Mouse (Mus musculus): ENCODE measurements around the gene Rims3.

The Rims3 gene

GRCm38 (mm10) chr4:120849451-120849850 is 5.2 kb upstream of the Rims3 start:
- DNase-seq (ENCODE audit: low read depth, low spot score) = no peak

GRCm38 (mm10) chr4:120850946-120851345 is 3.7 kb upstream of the Rims3 start:
- DNase-seq (ENCODE audit: low read depth, low spot score) = peak; percentile 56

DNA sequence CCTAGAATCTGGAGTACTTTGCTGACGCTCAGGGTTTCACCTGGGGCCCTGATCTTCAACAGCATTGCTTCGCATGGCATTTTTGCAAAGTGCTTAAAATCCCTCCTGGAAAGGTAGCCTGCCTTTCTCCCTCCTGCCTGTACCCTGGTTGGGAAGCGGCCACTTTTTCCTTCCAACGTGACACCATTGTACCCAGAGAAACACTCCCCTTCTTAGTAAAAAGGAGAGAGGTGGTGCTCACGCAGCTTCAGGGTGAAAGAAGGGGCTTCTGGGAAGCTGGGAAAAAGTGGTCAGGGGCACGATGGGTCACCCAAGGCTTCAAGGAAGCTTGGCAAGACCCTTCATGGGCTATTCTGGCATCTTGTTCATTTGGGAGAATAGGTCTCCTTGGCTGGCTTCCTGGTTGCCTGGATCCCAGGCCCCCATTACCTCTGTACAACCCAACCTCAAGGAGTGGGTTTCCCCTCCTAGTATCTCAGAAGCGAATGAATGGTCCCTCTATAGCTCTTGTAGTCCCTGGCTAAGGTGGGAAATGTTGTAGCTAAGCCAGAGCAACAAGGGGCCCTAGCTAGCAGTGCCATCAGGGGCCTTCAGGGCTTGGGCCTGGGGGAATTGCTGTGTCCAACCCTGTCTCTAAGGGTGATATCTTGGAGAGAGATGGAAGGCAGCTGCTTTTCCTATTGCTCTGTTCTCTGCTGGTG is 894 bp downstream of the Rims3 start:
- no peak for DNase-seq (ENCODE audit: low read depth, low spot score)

DNA sequence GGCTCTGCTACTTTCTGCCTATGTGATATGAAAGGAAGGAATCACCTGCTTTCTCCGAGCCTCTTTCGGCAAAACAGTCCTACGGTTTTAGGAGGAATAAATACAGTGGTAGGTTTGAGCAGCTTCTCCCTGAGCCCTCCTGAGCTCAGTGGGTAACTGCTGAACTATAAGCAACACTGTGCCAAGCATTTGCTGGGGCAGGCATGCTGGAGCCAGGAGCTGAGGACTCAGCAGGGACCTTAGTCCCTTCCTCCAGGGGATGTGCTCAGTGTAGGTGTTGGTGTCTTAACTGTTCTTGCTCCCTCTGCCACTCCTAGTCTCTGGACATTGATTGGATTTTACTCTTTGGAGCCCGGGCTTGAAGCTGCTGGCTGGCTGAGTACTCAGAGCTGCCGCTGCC is 1.8 kb downstream of the Rims3 start:
- no peak for DNase-seq (ENCODE audit: low read depth, low spot score)

- DNase-seq (ENCODE audit: low read depth, low spot score) = no peak
These were observed 5.2 kb downstream of the Rims3 start for GRCm38 (mm10) chr4:120859865-120860264.

DNA sequence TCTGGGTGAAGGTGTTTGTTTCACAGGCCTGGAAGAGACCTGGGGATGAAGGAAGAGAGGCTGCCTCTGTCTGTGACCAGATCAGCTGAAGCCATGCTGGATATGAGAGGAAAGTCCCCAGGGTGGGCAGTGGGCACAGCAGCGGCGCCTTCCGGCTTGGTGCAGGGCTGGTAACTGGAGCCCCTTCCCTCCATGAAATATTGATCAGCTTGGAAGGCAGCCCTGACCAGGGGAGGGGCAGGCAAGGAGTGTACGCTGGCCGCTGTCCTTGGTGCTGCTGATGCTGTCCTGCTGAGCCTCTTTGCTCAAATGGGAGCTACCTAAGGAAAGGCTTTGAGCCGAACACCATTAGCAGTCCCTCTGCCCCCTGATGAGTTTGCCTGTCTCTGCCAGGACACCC is 11.6 kb downstream of the Rims3 start:
- peak; percentile 63 for DNase-seq (ENCODE audit: low read depth, low spot score)

DNA sequence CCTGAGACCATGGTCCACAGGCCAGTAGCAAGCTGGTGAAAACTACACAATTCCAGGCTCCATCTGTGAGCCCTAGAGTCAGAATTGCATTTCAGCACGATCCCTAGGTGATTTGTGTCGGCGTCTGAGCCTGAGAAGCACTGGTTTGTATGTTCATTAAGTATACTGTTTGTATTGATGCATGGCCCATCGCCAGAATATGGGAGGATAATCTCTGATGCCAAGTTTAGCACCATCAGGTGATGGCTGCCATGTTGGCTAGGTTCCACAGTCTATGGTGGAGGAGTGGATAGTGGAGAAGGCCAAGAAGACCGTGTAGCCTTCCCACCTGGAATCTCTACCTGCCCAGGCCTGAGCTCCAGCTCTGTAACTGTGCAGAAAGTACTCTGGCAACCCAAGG is 13.6 kb downstream of the Rims3 start:
- no peak for DNase-seq (ENCODE audit: low read depth, low spot score)

DNA sequence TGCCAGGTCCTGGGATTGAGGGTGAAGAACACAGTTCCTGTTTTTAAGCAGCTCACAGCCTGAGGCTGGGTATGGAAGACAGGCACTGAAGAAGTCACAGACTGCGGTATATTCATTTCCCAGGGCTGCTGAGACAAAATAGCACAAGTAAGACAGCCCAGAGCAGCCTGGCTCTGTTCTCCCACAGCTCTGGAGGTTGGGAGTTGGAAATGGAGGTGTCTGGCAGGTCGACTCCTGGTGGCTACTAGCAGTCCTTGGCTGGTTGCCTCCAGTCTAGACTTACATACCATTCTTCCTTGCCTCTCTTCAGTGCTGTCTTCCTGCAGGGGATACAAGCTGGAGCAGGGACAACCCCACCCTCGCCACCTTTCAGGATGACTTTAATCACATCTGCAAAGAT is 14.4 kb downstream of the Rims3 start:
- DNase-seq (ENCODE audit: low read depth, low spot score) = no peak

GRCm38 (mm10) chr4:120870262-120870748 is 15.7 kb downstream of the Rims3 start:
- DNase-seq (ENCODE audit: low read depth, low spot score) = no peak

DNA sequence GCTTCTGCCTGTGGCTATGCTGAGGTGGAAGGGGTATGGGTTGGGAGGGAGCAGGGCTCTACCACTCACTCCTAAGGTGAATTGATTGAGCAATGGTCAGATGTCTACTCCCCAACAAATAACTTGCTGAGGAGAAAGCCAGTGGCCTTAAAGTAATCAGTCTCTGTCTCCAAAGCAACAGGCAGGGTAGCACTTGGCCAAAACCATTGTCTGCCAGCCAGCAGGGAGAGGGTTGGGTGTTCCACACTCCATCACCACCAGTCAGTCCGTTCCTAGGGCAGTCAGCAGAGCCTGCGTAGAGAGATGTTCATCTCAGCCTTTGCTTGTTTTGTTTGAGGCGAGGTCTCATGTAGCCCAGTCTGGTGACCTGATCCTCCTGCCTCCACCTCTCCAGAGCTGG is 21.3 kb downstream of the Rims3 start:
- no peak for DNase-seq (ENCODE audit: low read depth, low spot score)

DNA sequence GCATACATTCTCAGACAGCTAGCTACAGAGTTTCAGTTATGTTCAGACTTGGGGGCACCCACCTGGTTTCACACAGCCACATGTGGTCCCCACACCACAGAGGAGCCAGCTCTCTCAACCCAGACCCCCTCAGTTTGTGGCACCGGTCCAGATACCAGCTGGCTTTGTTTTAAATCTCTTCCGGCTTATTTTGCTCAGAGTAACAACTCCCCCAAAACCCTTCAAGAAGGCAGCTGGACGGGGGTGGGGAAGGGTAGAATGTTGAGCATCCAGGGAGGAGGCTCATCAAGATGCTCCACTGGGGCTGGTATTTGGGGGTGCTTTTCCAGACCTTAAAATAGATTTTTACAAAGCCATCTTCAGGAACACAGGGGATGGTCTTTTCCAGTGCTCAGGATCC is 24.1 kb downstream of the Rims3 start:
- no peak for DNase-seq (ENCODE audit: low read depth, low spot score)

- DNase-seq (ENCODE audit: low read depth, low spot score) = no peak
These were observed 24.8 kb downstream of the Rims3 start for GRCm38 (mm10) chr4:120879386-120879785.

- no peak for DNase-seq (ENCODE audit: low read depth, low spot score)
These were observed 26.3 kb downstream of the Rims3 start for GRCm38 (mm10) chr4:120880731-120881432.

GRCm38 (mm10) chr4:120882002-120882625 is 27.5 kb downstream of the Rims3 start:
- DNase-seq (ENCODE audit: low read depth, low spot score) = no peak

DNA sequence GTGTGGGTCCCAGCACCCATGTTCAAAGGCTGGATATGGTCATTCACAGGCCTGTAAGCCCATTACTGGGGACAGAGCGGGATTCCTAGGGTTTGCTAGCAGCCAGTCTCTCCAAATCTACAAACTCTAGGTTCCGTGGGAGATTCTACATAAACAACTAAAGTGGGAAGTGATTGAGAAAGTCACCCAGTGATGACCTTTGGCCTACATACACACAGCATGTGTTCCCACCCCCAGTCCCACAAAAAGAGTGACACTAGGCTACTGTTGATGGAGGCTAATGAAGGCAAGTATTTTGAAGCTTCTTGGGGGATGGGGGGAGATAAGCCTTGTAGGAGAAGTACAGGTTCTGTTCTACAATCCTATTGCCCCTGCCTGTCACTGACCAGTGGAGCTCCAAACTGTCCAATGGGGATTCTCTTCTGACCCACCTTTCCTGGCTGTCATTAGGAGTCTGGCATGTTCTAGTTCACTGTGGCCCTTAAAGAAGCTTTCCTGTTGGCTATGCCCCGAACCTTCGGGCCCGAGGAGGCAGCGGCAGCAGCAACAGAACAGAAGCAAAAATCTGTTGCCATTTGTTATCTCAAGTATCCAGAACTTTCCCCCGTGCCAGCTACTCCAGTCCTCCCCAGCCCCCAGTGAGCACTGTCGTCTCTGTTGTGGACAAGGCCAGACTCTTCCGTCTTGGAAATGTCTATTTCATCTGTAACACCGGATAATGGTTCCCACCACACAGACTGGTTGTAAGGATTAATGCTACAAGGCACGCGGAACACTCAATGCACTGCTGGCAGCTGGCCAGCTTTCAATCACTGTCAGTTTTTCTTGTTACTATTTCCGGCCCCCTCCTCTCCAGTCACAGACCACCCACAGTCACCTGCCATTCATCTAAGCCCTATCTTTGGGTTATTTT is 30.8 kb downstream of the Rims3 start:
- DNase-seq (ENCODE audit: low read depth, low spot score) = no peak

- no peak for DNase-seq (ENCODE audit: low read depth, low spot score)
These were observed 31.5 kb downstream of the Rims3 start for GRCm38 (mm10) chr4:120886131-120886530.

DNA sequence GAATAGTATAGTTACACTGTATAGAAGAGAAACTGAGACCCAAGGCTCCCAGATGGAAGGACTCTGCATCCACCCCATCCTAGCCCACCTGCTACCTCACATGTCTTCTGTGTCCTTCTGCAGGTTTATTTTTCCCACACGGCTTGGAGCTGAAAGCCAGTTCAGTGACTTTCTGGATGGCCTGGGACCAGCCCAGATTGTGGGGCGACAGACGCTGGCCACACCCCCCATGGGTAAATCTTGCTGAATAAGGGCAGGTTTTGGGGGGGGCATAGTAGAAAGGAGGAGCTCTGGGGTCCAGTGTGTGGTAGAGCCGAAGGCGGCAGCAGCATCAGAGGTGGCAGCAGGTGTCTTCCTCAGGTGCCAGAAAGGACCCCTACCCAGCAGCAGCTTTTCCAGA is 32.2 kb downstream of the Rims3 start:
- DNase-seq (ENCODE audit: low read depth, low spot score) = no peak

- DNase-seq (ENCODE audit: low read depth, low spot score) = no peak
These were observed 32.9 kb downstream of the Rims3 start for GRCm38 (mm10) chr4:120887381-120888112.

GRCm38 (mm10) chr4:120888884-120889283 is 34.3 kb downstream of the Rims3 start:
- no peak for DNase-seq (ENCODE audit: low read depth, low spot score)

DNA sequence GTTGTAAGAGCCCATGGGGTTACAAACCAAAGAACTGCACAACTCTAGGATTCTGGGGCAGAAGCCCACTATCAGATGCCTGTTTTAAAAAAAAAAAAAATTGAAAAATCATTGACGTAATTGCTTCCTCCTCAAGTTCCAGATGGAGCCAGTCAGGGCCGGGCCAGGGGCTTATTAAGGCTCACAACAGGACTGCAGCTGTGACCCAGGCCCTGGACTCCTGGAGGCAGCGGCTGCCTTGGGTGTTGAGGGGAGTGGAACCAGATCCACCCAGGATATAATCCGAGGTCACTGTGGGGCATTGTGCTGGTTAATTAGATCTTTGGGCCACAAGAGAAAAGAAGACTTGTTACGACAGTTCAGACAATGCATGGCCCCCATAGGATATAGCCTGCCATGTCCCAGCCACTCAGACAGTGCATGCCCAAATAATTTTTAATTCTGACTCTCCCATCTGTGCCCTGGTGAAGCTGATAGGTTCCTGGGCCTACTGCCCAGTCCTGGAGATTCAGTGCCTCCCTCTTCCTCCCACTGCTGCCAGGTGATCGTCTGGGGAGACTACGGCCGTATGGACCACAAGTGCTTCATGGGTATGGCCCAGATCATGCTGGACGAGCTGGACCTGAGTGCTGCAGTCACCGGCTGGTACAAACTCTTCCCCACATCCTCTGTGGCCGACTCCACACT is 36.3 kb downstream of the Rims3 start:
- no peak for DNase-seq (ENCODE audit: low read depth, low spot score)

Measured in embryo, embryonic 11.5 days (tissue).